Mouse (Mus musculus) WW6 (cell line): ENCODE measurements around the gene Wls.

Source experiments
- DNase-seq: peaks from one replicate; pipeline ENCODE4 v3.0.0-alpha.2; 2013; ENCODE audit warnings: low read depth, low spot score

The Wls gene

GRCm38 (mm10) chr3:159839481-159839880 lies at the start of gene Wls:
TSS of gene Wls (plus strand) at chr3:159839672.
- no peak for DNase-seq

- DNase-seq: no peak
These were observed 49.7 kb upstream of the Wls start for GRCm38 (mm10) chr3:159789781-159790180.

- DNase-seq: no peak
These were observed 7.9 kb upstream of the Wls start for GRCm38 (mm10) chr3:159831535-159831934.

GRCm38 (mm10) chr3:159840002-159840816 lies 737 bp downstream of the Wls start:
- no peak for DNase-seq

- no peak for DNase-seq
These were observed 1.4 kb downstream of the Wls start for GRCm38 (mm10) chr3:159840817-159841390.

- DNase-seq: no peak
These were observed 2.0 kb downstream of the Wls start for GRCm38 (mm10) chr3:159841458-159841857.

GRCm38 (mm10) chr3:159843135-159843534 lies 3.7 kb downstream of the Wls start:
- DNase-seq: no peak

GRCm38 (mm10) chr3:159847410-159848016 lies 8.0 kb downstream of the Wls start:
- DNase-seq: no peak

GRCm38 (mm10) chr3:159848156-159848555 lies 8.7 kb downstream of the Wls start:
- no peak for DNase-seq

GRCm38 (mm10) chr3:159851476-159851875 lies 12.0 kb downstream of the Wls start:
- no peak for DNase-seq

GRCm38 (mm10) chr3:159851980-159852379 lies 12.5 kb downstream of the Wls start:
- no peak for DNase-seq

- DNase-seq: no peak
These were observed 17.6 kb downstream of the Wls start for GRCm38 (mm10) chr3:159857112-159857511.

GRCm38 (mm10) chr3:159865691-159866090 lies 26.2 kb downstream of the Wls start:
- no peak for DNase-seq

GRCm38 (mm10) chr3:159878983-159879382 lies 39.5 kb downstream of the Wls start:
- no peak for DNase-seq

- no peak for DNase-seq
These were observed 43.9 kb downstream of the Wls start for GRCm38 (mm10) chr3:159883325-159883724.

- DNase-seq: no peak
These were observed 45.3 kb downstream of the Wls start for GRCm38 (mm10) chr3:159884802-159885201.

- no peak for DNase-seq
These were observed 45.8 kb downstream of the Wls start for GRCm38 (mm10) chr3:159885271-159885670.

- DNase-seq: no peak
These were observed 46.4 kb downstream of the Wls start for GRCm38 (mm10) chr3:159885781-159886400.

GRCm38 (mm10) chr3:159890176-159891056 lies 50.9 kb downstream of the Wls start:
- DNase-seq: no peak

GRCm38 (mm10) chr3:159891057-159891752 lies 51.7 kb downstream of the Wls start:
- DNase-seq: no peak

- no peak for DNase-seq
These were observed 67.9 kb downstream of the Wls start for GRCm38 (mm10) chr3:159907329-159907728.
